Mouse (Mus musculus) cerebellum, postnatal 36 days (tissue): Measurements from ENCODE around the gene Olfr1026.

ENCODE experiments used
- DNase-seq, 2 experiments: peaks; one replicate each; pipeline ENCODE4 v3.0.0; 2021 to 2022; ENCODE audit warnings: mixed read lengths in 2 of 2

The Olfr1026 gene

GRCm38 (mm10) chr2:85921258-85921657 lies at the start of gene Olfr1026:
Gene Olfr1026 (plus strand): TSS chr2:85921558.
- DNase-seq = no peak

- no peak for DNase-seq
Observed at GRCm38 (mm10) chr2:85885340-85885739, 36.0 kb upstream of the Olfr1026 start, which contains the start of gene Olfr1023. Gene Olfr1023 (plus strand): TSS chr2:85885640.

DNA sequence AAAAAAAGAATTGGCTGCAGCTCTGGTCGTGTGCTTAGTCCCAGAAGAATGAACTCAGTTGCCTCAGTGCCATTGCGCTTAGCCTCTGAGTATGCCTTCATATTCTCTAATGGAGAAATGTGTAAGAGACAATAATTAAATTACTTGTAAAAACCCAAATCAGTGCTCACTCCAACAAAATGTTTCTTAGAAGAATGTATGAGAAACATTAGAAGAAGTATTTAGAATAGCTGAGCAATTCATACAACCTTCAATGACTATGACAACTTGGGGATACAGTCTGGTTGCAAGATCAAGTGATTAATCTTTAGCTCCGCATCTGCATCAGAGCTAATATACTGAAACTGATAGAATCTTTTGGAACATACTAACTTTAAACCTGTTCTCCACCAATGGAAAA lies 16.4 kb upstream of the Olfr1026 start, which contains the start of gene Olfr1024:
Gene Olfr1024, minus strand, starts transcription at position 101 of the 400 bp plus-strand sequence.
- DNase-seq = no peak

DNA sequence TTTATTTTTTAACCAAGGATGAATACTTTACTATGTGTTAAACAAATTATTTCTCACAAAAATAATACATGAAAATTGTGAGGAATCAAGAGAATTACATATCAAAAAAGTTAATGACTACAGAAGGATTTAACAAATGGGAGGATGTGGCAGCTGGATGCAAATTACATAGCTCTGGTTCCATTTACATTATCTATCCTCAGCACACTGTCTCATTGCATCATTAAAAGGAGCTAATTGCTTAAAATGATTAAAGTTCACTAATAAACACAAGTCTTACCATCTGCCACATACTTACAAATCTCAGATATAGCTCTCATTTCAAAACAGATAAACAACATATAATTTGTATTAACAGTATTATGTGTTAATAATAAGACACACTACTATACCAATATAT lies 8.2 kb upstream of the Olfr1026 start:
- DNase-seq = no peak

DNA sequence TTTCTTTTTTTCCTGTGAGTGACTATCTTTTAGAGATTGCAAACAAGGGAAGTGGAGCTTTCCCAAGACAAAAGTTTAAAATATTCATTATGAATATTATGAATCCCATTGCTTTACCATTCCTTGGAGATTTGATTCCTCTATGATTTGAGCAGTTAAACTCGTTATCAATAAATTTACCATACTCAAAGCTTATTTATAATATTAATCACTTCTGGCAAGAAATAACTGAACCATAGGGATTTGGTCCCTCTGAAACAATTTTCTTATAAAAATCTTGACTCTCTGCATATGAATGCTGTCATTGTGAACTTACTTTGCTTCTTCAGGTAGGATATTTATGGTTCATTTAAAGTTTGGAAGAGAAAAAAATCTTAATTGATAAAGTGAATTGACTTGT lies 6.5 kb upstream of the Olfr1026 start, which contains the start of gene Olfr1025-ps1:
Gene Olfr1025-ps1, plus strand, starts transcription at position 301 of the 400 bp plus-strand sequence.
- DNase-seq = no peak

DNA sequence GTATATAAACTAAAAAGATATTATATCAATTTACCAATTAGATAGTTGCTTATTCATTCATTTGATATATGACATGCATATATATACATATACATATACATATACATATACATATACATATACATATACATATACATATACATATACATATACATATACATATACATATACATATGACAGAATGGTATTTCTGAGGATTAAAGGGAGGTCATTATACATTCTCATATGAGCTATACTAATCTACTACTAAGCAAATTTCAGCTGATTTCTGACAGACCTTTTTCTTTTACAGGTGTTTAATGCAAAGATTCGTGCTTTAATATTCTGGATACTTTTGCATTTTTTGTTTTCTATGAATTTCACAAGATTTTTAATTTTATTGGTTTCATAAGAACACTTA lies 28.8 kb downstream of the Olfr1026 start, which contains the start of gene Olfr1028:
Gene Olfr1028, plus strand, starts transcription at position 301 of the 400 bp plus-strand sequence.
- no peak for DNase-seq

DNA sequence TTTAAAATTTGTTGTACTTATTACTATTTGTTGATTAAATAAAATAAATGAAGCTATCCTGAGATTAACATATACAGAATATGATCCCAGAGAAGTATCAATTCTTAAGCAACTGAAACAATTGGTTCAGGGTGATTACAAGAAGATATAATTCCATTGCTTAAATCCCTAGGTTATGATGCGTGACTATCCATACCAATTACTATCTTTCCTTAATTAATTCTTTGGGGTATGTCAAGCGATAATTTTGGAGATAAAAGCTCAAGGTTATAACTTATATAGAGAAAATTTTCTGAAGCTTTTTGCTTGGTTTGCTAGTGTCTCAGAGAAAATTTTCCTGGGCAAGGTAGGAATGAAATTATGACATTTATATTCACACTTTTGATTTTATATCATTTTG lies 52.2 kb downstream of the Olfr1026 start, which contains the start of gene Olfr1029:
Gene Olfr1029, plus strand, starts transcription at position 301 of the 400 bp plus-strand sequence.
- DNase-seq = no peak
